Mouse (Mus musculus) G1E (cell line): ENCODE results near the gene Rdh11. TPM values are rescaled to one million over a fixed set of nuclear protein-coding genes. Genes with fewer than 3 reads are reported as not detected.

ENCODE experiments used
- ATAC-seq: 2 replicates; pipeline ENCODE4 v1.8.0; 2016; ENCODE audit warnings: mild to moderate bottlenecking; ENCODE audit not compliant: insufficient number of reproducible peaks, poor library complexity, low FRiP score, severe bottlenecking; ENCODE audit errors: extremely low read depth
- DNase-seq: peaks from one replicate; pipeline ENCODE4 v3.0.0; 2012; ENCODE audit warnings: low spot score
- H3K27me3 ChIP-seq: 2 replicates; pipeline ENCODE4 v1.6.1; 2012; ENCODE audit warnings: mild to moderate bottlenecking, low read length, inconsistent platforms; ENCODE audit not compliant: insufficient read depth
- H3K36me3 ChIP-seq: replicated peaks from 2 replicates; pipeline ENCODE3; 2012; ENCODE audit warnings: mild to moderate bottlenecking, inconsistent platforms
- H3K4me1 ChIP-seq: 2 replicates; pipeline ENCODE4 v1.6.1; 2012; ENCODE audit warnings: low read depth, low read length, inconsistent platforms, mixed read lengths; ENCODE audit not compliant: insufficient read depth
- H3K4me3 ChIP-seq: 2 replicates; pipeline ENCODE4 v1.5.1; 2012; ENCODE audit warnings: low read depth, mild to moderate bottlenecking, inconsistent platforms, low read length, moderate library complexity, mixed read lengths
- H3K9me3 ChIP-seq: replicated peaks from 2 replicates; pipeline ENCODE4 v1.6.1; 2012; ENCODE audit warnings: inconsistent platforms
- CTCF ChIP-seq: IDR thresholded peaks from 2 replicates; pipeline ENCODE4 v1.5.1; 2012; ENCODE audit warnings: low read depth, low read length, inconsistent platforms, mixed read lengths
- GATA1 ChIP-seq: IDR thresholded peaks from 2 replicates; pipeline ENCODE4 v1.6.1; 2012; ENCODE audit warnings: borderline replicate concordance, low read length, inconsistent platforms, mixed read lengths
- GATA2 ChIP-seq: IDR thresholded peaks from 2 replicates; pipeline ENCODE4 v1.6.1; 2012; ENCODE audit warnings: low read depth, low read length, inconsistent platforms, borderline replicate concordance
- POLR2AphosphoS5 ChIP-seq: IDR thresholded peaks from 2 replicates; pipeline ENCODE4 v1.6.1; 2012; ENCODE audit warnings: low read depth, low read length, inconsistent platforms; ENCODE audit not compliant: insufficient replicate concordance
- TAL1 ChIP-seq: conservative IDR thresholded peaks from 2 replicates; pipeline ENCODE4 v1.6.1; 2012; ENCODE audit warnings: low read depth, low read length, inconsistent platforms, mixed read lengths
- polyA plus RNA-seq: library from polyadenylated mRNA; stranded (reverse); fragments of >175 nt; gene quantifications from 2 replicates; pipeline ENCODE4 v1.2.3, GENCODE M21; 2012
- total RNA-seq, 2 experiments: library from RNA; stranded (forward) in 1 of 2; stranded (reverse) in 1 of 2; fragments of 200-1000 nt in 1 of 2; fragments of >200 nt in 1 of 2; fragmentation: Nextera tagmentation in 1 of 2; gene quantifications; 2 replicates each; pipeline ENCODE4 v1.2.3; 2014 to 2017

The Rdh11 gene
- total and polyA plus RNA-seq, 3 experiments: 1.5 to 58.1 (median 49.6) TPM

DNA sequence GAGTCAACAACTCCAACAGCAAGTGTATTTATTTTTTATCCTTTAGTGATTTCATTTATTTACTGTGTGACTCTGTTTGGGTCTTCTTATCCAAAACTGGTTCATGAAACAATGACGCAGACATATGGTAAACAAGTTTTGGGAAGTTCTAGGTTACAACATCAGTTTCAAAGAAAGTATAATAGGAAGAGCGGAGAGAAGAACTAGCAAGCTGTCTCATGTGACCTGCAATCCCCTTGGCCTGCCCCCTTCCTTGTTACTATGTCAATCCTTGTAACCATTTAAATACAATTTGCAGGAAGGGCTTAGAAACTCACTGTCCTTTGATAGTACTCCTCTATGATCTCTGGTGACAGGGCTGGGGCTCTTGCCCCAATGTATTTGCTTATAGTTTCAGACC, 51.3 kb downstream of the Rdh11 start:
- TF ChIP-seq TAL1 (no peak), POLR2AphosphoS5 (no peak), CTCF (no peak), GATA1 (no peak), GATA2 (no peak)
- Histone ChIP-seq H3K27me3 (peaks cover 19% of the 10 kb centered on the region), H3K4me3 (no peak overlapping the region), H3K36me3 (no peaks in the 10 kb centered on the region), H3K9me3 (no peaks in the 10 kb centered on the region), H3K4me1 (0 out of 2 replicates have a peak, but pooled peaks cover 2% of the 10 kb centered on the region)
- ATAC-seq (no peak), DNase-seq (no peak)

DNA sequence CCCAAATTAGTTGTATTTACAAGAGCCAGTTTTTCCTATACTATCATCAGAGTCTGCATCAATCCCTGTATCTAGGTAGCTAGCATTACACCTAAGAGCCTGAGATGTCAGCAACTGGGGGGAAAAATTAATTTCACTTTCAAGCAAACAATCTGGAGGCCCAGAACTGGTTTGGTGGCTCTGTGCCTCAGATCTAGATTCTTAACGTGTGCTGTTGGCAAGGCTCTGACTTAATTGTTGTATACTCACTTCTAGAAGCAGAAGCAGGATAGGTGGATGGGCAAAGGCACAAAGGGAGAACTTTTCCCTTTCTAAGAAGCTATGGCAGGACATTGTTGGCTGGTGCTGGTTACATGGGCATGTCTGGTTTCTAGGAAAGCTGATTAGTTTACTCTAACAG, 52.7 kb downstream of the Rdh11 start:
- Histone ChIP-seq H3K27me3 (peaks cover 31% of the 10 kb centered on the region), H3K4me3 (no peak overlapping the region), H3K9me3 (no peaks in the 10 kb centered on the region), H3K36me3 (no peaks in the 10 kb centered on the region), H3K4me1 (0 out of 2 replicates have a peak, but pooled peaks cover 2% of the 10 kb centered on the region)
- ATAC-seq (no peak), DNase-seq (no peak)
- TF ChIP-seq CTCF (no peak), GATA2 (no peak)

DNA sequence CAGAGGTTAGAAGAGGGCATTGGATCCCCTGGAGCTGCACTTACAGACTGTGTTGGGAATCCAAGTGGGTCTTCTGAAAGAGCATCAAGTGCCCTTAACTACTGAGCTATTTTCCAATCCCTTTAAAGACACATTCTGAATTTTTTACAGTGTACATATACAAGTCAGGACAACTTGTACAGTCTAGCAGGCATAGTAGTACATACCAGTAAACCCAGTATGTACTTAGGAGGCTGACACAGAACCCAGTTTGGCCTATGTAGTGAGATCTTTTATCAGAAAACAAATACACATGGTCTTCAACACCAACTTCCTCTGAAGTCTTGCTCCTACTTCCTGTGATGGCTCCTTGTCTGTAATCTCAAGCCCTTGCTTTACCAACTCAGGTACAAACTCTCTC, 53.1 kb downstream of the Rdh11 start:
- ATAC-seq (no peak), DNase-seq (no peak)
- Histone ChIP-seq H3K36me3 (no peaks in the 10 kb centered on the region), H3K4me3 (no peak overlapping the region), H3K27me3 (peaks cover 31% of the 10 kb centered on the region), H3K4me1 (0 out of 2 replicates have a peak, but pooled peaks cover 2% of the 10 kb centered on the region), H3K9me3 (no peaks in the 10 kb centered on the region)
- no peak for TF ChIP-seq GATA1
- TF ChIP-seq CTCF: no peak
- no peak for TF ChIP-seq POLR2AphosphoS5
- TF ChIP-seq TAL1: no peak
- no peak for TF ChIP-seq GATA2

DNA sequence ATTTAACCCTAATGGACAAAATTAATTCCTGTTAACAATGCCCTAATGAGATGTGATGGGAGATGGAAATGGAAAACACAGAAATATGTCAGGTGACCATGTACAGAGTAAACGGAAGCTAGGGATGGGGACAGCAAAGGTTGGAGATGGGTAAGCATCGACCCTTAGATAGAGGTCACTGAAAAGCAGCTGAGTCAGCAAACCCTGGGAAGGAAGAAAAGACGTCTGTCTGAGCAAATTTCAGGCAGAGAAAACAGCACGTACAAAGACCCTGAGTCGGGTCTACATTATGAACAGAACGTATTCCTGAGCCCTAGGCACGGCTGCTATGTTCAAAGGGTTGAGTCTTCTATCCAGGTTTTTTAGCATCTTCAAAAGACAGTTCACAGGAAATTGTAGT, 55.1 kb downstream of the Rdh11 start:
- ATAC-seq: no peak

DNA sequence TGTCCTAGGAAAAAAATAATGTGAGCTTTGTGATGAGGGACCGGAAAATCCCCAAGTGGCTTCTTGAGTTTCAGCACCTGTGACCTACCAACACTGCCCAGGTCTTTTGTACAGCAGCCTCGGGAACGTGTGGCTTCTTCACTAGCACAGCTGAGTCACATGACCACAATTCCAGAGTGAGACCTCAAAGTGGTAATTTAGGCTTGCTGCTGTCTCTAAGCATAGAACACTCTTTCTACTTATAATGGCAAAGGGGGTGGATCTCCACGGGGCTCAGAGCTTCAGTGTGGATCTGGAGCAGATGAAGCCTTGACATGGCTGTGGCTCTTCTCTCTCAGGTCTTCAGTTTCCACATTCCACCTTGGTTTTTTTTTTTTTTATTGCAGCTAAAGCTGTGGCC, 57.0 kb downstream of the Rdh11 start:
- H3K9me3 ChIP-seq: no peaks in the 10 kb centered on the region
- no peaks in the 10 kb centered on the region for H3K36me3 ChIP-seq
- ATAC-seq (no peak), DNase-seq (no peak)
- H3K4me3 ChIP-seq: no peak overlapping the region
- peaks cover 9% of the 10 kb centered on the region for H3K4me1 ChIP-seq
- TF ChIP-seq POLR2AphosphoS5: no peak
- no peak for TF ChIP-seq TAL1
- TF ChIP-seq CTCF: no peak
- TF ChIP-seq GATA2: no peak
- no peak for TF ChIP-seq GATA1
- H3K27me3 ChIP-seq: peaks cover 54% of the 10 kb centered on the region

More for the DNA sequence above, 55.1 kb downstream of the Rdh11 start:
- Histone ChIP-seq H3K36me3 (no peaks in the 10 kb centered on the region), H3K27me3 (peaks cover 39% of the 10 kb centered on the region), H3K9me3 (no peaks in the 10 kb centered on the region), H3K4me1 (0 out of 2 replicates have a peak, but pooled peaks cover 2% of the 10 kb centered on the region), H3K4me3 (no peak overlapping the region)
- no peak for DNase-seq
- TF ChIP-seq GATA1: no peak
- no peak for TF ChIP-seq CTCF
- no peak for TF ChIP-seq GATA2
- no peak for TF ChIP-seq TAL1
- no peak for TF ChIP-seq POLR2AphosphoS5

DNA sequence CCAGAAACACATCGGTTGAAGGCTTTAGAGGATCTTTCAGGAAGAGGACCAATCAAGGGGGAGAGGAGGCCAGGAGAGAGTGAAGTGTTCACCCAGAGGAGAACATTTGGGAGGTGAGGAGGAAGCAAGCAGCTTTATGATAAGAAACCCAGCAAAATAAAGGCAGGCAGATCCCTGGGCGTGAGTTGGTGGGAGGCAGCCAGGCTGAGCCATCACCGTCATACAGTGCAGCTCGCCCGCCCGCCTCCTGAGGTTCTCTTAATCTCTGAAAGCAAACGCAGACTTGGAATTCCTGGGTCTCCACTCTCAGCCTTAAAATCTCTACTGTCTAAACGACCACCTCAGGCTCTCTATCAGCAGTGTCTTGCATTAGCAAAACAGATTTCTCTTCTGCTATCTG, 57.4 kb downstream of the Rdh11 start:
- ATAC-seq: no peak
- H3K27me3 ChIP-seq: peaks cover 51% of the 10 kb centered on the region

More for the DNA sequence above, 57.4 kb downstream of the Rdh11 start:
- H3K9me3 ChIP-seq: no peaks in the 10 kb centered on the region
- no peaks in the 10 kb centered on the region for H3K36me3 ChIP-seq
- DNase-seq: no peak
- peaks cover 9% of the 10 kb centered on the region for H3K4me1 ChIP-seq
- no peak for TF ChIP-seq CTCF
- no peak for TF ChIP-seq GATA1
- no peak for TF ChIP-seq POLR2AphosphoS5
- no peak for TF ChIP-seq GATA2
- TF ChIP-seq TAL1: no peak
- no peak overlapping the region for H3K4me3 ChIP-seq
